Mouse (Mus musculus): Measurements from ENCODE around the gene Ampd2. TPM values are rescaled to one million over a fixed set of nuclear protein-coding genes. Genes with fewer than 3 reads are reported as not detected.

Gene Ampd2
- polyA plus RNA-seq (2012; fragmentation: generic; extraction: Trizol) = 10 to 100 TPM; 19.0 to 51.7 TPM

DNA sequence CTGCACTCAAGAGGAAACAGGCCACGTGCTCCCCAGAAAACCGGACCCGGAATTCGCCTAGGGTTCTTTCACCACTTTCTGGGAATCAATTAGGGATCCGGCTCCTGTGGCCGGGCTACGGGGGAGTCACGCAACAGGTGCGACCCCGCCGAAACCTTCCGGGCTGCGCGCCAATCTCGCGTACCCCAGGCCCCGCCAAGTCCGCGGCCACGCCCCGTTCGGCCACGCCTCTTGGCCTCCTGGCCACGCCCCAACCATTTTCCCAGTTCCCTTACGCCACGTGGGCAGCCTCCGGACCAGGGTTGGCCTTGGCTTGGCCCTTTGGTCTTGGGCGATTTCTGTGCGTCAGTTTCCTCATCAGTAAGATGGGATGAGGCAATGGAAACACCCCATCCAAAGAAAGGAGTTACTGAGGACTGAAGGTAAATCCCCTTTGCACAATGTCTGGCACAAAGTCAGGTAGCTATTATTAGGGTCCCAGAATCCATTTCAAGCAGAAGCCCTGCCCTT, at the start of gene Ampd2:
Ampd2 (minus strand) TSS at position 182 of the 510 bp plus-strand sequence.

DNA sequence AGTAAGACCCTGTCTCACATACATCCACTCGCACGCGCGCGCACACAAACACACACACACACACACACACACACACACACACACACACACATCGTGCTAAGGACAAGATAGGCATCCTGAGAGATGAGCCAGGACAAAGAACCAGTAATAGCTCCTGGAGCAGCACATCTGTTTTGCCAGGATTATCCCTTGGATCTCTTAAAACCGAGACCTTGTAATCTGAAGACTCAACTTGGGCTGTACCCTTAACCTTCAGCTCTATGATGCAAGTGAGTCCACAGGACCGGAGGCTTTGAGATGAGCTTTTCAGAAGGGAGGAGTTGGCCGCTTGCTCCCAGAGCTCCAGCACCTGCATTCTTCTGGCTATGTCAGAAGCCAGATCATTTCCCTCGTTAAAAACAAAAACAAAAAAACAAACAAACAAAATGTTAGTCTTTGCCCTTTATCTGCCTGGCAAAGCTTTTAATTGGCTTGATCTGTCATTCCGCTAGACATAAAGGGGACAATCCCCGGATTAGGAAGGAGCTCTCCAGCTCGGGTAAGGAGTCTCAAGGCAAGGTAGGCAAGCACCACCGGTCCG, 6.2 kb upstream of the Ampd2 start, which contains the start of gene Gnat2:
Gnat2 (plus strand) TSS at position 254 of the 580 bp plus-strand sequence.

DNA sequence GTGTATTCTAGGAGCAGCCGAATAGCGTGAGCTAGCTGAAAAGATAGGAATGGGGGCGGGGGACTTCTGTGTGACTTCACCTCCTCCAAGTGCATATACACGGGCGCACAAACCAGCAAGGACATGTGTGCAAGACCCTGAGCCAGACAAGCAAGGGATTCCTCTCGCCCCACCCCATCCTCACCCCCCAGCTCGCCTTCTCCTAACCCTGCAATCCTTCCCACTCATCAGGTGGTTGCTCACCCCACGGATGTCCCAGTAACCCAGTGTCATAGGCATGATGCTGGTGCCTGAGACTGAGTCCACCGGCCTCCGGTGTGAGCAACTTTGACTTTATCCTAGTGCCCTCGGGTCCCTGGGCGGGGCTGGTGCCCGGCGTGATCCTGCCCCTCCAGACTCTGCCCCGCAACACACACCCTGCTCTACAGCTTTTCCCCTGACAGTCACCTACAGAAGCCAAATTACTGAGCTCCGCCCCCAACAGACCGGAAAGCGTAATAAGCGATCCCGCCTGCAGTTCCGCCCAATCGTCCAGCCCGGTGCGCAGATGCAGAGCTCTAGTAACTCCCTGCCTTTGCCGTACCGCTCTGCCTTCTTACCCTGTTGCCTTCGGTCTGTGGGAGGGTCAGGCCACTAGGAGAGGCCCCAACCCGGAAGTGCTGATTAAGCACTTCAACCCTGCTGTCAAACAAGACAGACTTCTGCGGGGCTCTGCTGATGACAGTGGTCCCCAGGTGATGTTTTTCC, 41.9 kb downstream of the Ampd2 start, which contains the start of gene Gstm4:
Gstm4 (minus strand) TSS at position 501 of the 747 bp plus-strand sequence.

Other genes starting within 250 kb of the Ampd2 start
- gene Eps8l3, start 209.4 kb downstream of the Ampd2 start, polyA plus RNA-seq (2012; fragmentation: generic; extraction: Trizol) = not detected
- 100 to 1,000 TPM in 1 of 2 experiments, 10 to 100 TPM in 1; 27.3 to 117 TPM for gene Gstm5, start 190.8 kb downstream of the Ampd2 start, polyA plus RNA-seq (2012; fragmentation: generic; extraction: Trizol)
- gene Gstm7, start 154.8 kb downstream of the Ampd2 start, polyA plus RNA-seq (2012; fragmentation: generic; extraction: Trizol) = 1 to 10 TPM in 1 of 2 experiments, under 1 TPM in 1; 0.67 to 4.2 TPM
- under 1 TPM; 0.15 to 0.59 TPM for gene Gstm6, start 142.9 kb downstream of the Ampd2 start, polyA plus RNA-seq (2012; fragmentation: generic; extraction: Trizol)
- gene Gstm3, start 117.4 kb downstream of the Ampd2 start, polyA plus RNA-seq (2012; fragmentation: generic; extraction: Trizol) = under 1 TPM; 0.02 to 0.06 TPM
- gene Gstm2, start 100.2 kb downstream of the Ampd2 start, polyA plus RNA-seq (2012; fragmentation: generic; extraction: Trizol) = 100 to 1,000 TPM in 1 of 2 experiments, 10 to 100 TPM in 1; 74.5 to 252 TPM
- gene Gstm1, start 68.7 kb downstream of the Ampd2 start, polyA plus RNA-seq (2012; fragmentation: generic; extraction: Trizol) = 100 to 1,000 TPM; 317 to 499 TPM
- under 1 TPM; 0.15 to 0.91 TPM for gene Gstm4, start 41.8 kb downstream of the Ampd2 start, polyA plus RNA-seq (2012; fragmentation: generic; extraction: Trizol)
- 1 to 10 TPM in 1 of 2 experiments, under 1 TPM in 1; 0.49 to 2.2 TPM for gene Gnat2, start 6.1 kb upstream of the Ampd2 start, polyA plus RNA-seq (2012; fragmentation: generic; extraction: Trizol)
- 10 to 100 TPM in 1 of 2 experiments, 1 to 10 TPM in 1; 1.1 to 19.6 TPM for gene Gnai3, start 59.5 kb upstream of the Ampd2 start, polyA plus RNA-seq (2012; fragmentation: generic; extraction: Trizol)
- under 1 TPM in 1 of 2 experiments, not detected in 1; 0.15 TPM for gene Gpr61, start 68.2 kb upstream of the Ampd2 start, polyA plus RNA-seq (2012; fragmentation: generic; extraction: Trizol)
- gene Amigo1, start 99.7 kb upstream of the Ampd2 start, polyA plus RNA-seq (2012; fragmentation: generic; extraction: Trizol) = under 1 TPM; 0.33 to 0.92 TPM
- gene Cyb561d1, start 114.6 kb upstream of the Ampd2 start, polyA plus RNA-seq (2012; fragmentation: generic; extraction: Trizol) = 1 to 10 TPM in 1 of 2 experiments, under 1 TPM in 1; 0.49 to 3.1 TPM
- 1 to 10 TPM; 3.1 to 9.9 TPM for gene Atxn7l2, start 124.3 kb upstream of the Ampd2 start, polyA plus RNA-seq (2012; fragmentation: generic; extraction: Trizol)
- not detected for gene Sypl2, start 140.0 kb upstream of the Ampd2 start, polyA plus RNA-seq (2012; fragmentation: generic; extraction: Trizol)
- gene Psma5, start 170.3 kb upstream of the Ampd2 start, polyA plus RNA-seq (2012; fragmentation: generic; extraction: Trizol) = 100 to 1,000 TPM; 122 to 173 TPM
- gene Sort1, start 197.4 kb upstream of the Ampd2 start, polyA plus RNA-seq (2012; fragmentation: generic; extraction: Trizol) = under 1 TPM; 0.04 to 0.74 TPM

All from C3H10T1/2 (cell line).